Mouse (Mus musculus): Measurements from ENCODE around the gene Mxi1.

DNA sequence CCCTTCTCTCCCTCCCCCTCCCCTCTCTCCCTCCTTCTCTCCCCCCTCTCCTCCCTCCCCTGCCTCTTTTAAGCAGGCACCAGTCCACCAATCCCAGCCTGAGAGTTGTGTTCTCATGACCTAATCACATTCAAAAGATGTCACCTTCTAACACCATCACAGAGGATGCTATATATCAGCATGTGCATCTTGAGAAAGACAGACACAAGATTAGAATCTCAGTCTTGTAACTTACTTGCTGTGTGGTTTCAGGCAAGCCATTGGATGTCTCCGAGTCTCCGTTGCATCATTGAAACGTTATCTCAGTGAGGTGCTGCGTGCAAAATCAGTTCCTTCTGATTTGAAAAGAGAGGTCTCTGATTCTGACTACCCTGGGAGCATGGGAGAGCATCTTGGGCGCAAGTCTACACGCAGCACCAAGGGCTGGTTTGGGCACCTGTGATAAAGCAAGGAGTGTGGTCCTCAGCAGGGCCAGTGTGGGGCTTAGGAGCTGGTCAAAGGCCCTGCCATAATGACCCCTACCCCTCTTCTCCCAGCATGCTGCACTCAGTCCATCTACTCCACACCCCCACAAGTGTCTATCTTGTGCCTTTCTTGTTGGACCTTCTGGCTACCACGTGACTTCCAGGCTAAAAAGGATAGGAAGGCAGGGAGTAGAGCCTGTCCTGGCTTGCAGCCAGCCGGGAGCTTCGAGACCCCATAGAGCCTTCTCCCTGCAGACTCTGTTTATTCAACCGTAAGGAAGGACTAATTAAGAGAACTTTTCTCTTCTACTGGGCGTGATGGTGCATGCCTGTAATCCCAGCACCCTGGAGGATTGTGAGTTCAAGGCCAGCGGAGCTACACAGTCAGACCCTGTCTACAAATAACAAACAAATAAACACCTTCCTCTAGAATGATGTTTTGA, 45.2 kb upstream of the Mxi1 start:
- no peak for TF ChIP-seq POLR2A (IDR thresholded peaks at IDR 0.05; ENCODE audit: low read depth, low read length)
- TF ChIP-seq CTCF (IDR thresholded peaks at IDR 0.05; ENCODE audit: borderline replicate concordance, insufficient read depth, low read length), result no peak
